Mouse (Mus musculus) stomach, embryonic 15.5 days (tissue): ENCODE measurements around the gene Smok3b. TPM values are rescaled to one million over a fixed set of nuclear protein-coding genes. Genes with fewer than 3 reads are reported as not detected.
A peak's percentile ranks its signal among the peaks of the same experiment; 100 is the strongest.

ENCODE experiments used
- ATAC-seq: fragments of 200-750 bp; cut with Nextera tagmentation; 2 replicates; pipeline ENCODE4 v1.8.0; 2017; ENCODE audit warnings: low read depth, moderate number of reproducible peaks, moderate TSS enrichment; ENCODE audit not compliant: insufficient read depth, low FRiP score
- H3K27ac ChIP-seq: fragments of 300-500 bp; sonication (generic); 2 replicates; pipeline ENCODE4 v1.5.1; 2015; ENCODE audit warnings: mild to moderate bottlenecking, inconsistent platforms
- H3K27me3 ChIP-seq: fragments of 300-500 bp; sonication (generic); replicated peaks from 2 replicates; pipeline ENCODE4 v1.6.1; 2015; ENCODE audit warnings: inconsistent platforms
- H3K36me3 ChIP-seq: fragments of 300-500 bp; sonication (generic); 2 replicates; pipeline ENCODE4 v1.6.1; 2015; ENCODE audit warnings: inconsistent platforms
- H3K4me1 ChIP-seq: fragments of 300-500 bp; sonication (generic); 2 replicates; pipeline ENCODE4 v1.6.1; 2015; ENCODE audit warnings: inconsistent platforms
- H3K4me2 ChIP-seq: fragments of 300-500 bp; sonication (generic); 2 replicates; pipeline ENCODE4 v1.6.1; 2015; ENCODE audit warnings: mild to moderate bottlenecking, inconsistent platforms
- H3K4me3 ChIP-seq: fragments of 300-500 bp; sonication (generic); replicated peaks from 2 replicates; pipeline ENCODE4 v1.5.1; 2015; ENCODE audit warnings: inconsistent platforms
- H3K9ac ChIP-seq: fragments of 300-500 bp; sonication (generic); 2 replicates; pipeline ENCODE4 v1.6.1; 2015; ENCODE audit warnings: inconsistent platforms
- H3K9me3 ChIP-seq: fragments of 300-500 bp; sonication (generic); 2 replicates; pipeline ENCODE4 v1.6.1; 2016; ENCODE audit warnings: inconsistent platforms
- WGBS: fragments of 180-500 bp; shearing (Covaris S2); methylation state at CpG from one replicate; pipeline ENCODE4 v1.1.7; 2015; 5-methylcytosine and 5-hydroxymethylcytosine counted together
- polyA plus RNA-seq: library from polyadenylated mRNA; unstranded; fragments of >200 nt; fragmentation: Nextera tagmentation; extraction: Ambion mirVana; gene quantifications from 2 replicates; pipeline ENCODE4 v1.2.1, GENCODE M21; 2015

The Smok3b gene
- polyA plus RNA-seq, 1 experiment from 2014 or later: not detected

DNA sequence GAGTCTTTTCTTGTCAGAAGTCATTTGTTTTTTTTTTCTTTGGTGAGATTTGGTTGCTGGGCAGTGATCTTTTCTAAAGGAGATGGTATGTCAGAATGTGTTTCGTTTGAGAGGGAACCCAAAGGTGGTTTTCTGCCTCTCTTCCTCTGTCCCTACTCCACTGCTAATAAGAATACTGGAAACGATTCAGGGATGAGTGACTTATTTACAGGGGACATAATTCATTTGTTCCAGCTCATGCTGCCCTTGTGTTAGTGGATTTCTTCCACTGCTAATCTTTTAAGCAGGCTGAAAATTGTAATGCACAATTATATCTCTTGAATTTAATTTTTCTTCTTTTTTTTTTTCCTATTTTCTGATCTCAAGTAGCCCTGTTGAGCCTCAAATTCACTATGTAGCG lies 65.6 kb downstream of the Smok3b start:
- Histone ChIP-seq H3K27me3 (no peaks in the 10 kb centered on the region), H3K9me3 (no peaks in the 10 kb centered on the region), H3K4me3 (no peak overlapping the region), H3K27ac (no peak overlapping the region), H3K4me1 (no peaks in the 10 kb centered on the region), H3K4me2 (peak overlapping the region; percentile 69; the same call in 1 of the 2 replicates), H3K36me3 (no peaks in the 10 kb centered on the region), H3K9ac (no peak overlapping the region)
- no peak for ATAC-seq
- 73% methylated on average over 3 of the region's 3 CpGs for WGBS

- Histone ChIP-seq H3K9me3 (no peaks in the 10 kb centered on the region), H3K36me3 (peaks cover 6% of the 10 kb centered on the region; the same call in 1 of the 2 replicates), H3K27ac (0 out of 2 replicates have a peak overlapping the region, but pooled peaks have one; percentile 27), H3K4me1 (no peaks in the 10 kb centered on the region), H3K27me3 (no peaks in the 10 kb centered on the region), H3K4me3 (no peak overlapping the region), H3K4me2 (peak overlapping the region; percentile 2), H3K9ac (no peak overlapping the region)
- ATAC-seq: no peak
- WGBS: 73% methylated on average over 3 of the region's 3 CpGs
Observed at GRCm38 (mm10) chr5:138088366-138088765, 67.1 kb downstream of the Smok3b start.

- no peaks in the 10 kb centered on the region for H3K9me3 ChIP-seq
- ATAC-seq: peak; percentile 56
- peaks cover 10% of the 10 kb centered on the region for H3K36me3 ChIP-seq
- H3K27me3 ChIP-seq: no peaks in the 10 kb centered on the region
- no peak overlapping the region for H3K4me3 ChIP-seq
- 67% methylated on average over 6 of the region's 6 CpGs for WGBS
- peak overlapping the region; percentile 51; the same call in 1 of the 2 replicates for H3K27ac ChIP-seq
- H3K4me1 ChIP-seq: no peaks in the 10 kb centered on the region
- H3K9ac ChIP-seq: no peak overlapping the region
- peak overlapping the region; percentile 21 for H3K4me2 ChIP-seq
Observed at GRCm38 (mm10) chr5:138089108-138089551, 67.9 kb downstream of the Smok3b start.

GRCm38 (mm10) chr5:138090271-138090670 lies 69.0 kb downstream of the Smok3b start:
- Histone ChIP-seq H3K4me3 (no peak overlapping the region), H3K27ac (no peak overlapping the region), H3K4me1 (no peaks in the 10 kb centered on the region), H3K9me3 (no peaks in the 10 kb centered on the region), H3K27me3 (no peaks in the 10 kb centered on the region), H3K9ac (no peak overlapping the region), H3K36me3 (peaks cover 20% of the 10 kb centered on the region), H3K4me2 (no peak overlapping the region)
- no peak for ATAC-seq
- 71% methylated on average over 3 of the region's 3 CpGs for WGBS

DNA sequence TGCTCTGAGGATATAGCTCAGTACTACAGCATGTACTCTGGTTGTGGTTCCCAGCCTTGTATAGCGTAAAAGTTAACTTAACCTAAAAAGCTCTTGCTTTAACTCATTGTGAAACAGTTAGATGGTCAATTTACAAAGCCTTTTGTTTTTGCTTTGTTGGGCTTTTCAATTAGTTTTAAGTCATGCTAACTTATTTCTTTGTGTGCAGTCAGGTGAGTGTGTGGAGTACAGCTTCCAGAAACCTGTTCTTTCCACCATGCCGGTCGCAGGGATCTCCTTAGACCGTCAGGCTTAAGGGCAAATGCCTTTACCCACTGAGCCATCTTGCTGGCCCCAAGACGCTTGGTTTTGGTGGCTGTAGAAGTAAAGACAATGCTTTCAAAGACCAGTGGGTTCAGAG lies 69.5 kb downstream of the Smok3b start:
- Histone ChIP-seq H3K9me3 (no peaks in the 10 kb centered on the region), H3K4me2 (no peak overlapping the region), H3K4me1 (no peaks in the 10 kb centered on the region), H3K9ac (no peak overlapping the region), H3K36me3 (peaks cover 20% of the 10 kb centered on the region), H3K27ac (no peak overlapping the region), H3K27me3 (no peaks in the 10 kb centered on the region), H3K4me3 (no peak overlapping the region)
- WGBS: 93% methylated on average over 5 of the region's 5 CpGs
- no peak for ATAC-seq

GRCm38 (mm10) chr5:138092771-138093170 lies 71.5 kb downstream of the Smok3b start:
- no peaks in the 10 kb centered on the region for H3K9me3 ChIP-seq
- H3K4me3 ChIP-seq: no peak overlapping the region
- H3K4me1 ChIP-seq: no peaks in the 10 kb centered on the region
- no peak overlapping the region for H3K9ac ChIP-seq
- no peak overlapping the region for H3K4me2 ChIP-seq
- H3K36me3 ChIP-seq: peaks cover 35% of the 10 kb centered on the region
- H3K27ac ChIP-seq: no peak overlapping the region
- WGBS: 88% methylated on average over 4 of the region's 4 CpGs
- H3K27me3 ChIP-seq: no peaks in the 10 kb centered on the region
- no peak for ATAC-seq

- Histone ChIP-seq H3K27me3 (no peaks in the 10 kb centered on the region), H3K27ac (no peak overlapping the region), H3K4me3 (no peak overlapping the region), H3K4me1 (no peaks in the 10 kb centered on the region), H3K9me3 (no peaks in the 10 kb centered on the region), H3K4me2 (no peak overlapping the region), H3K36me3 (peaks cover 52% of the 10 kb centered on the region), H3K9ac (no peak overlapping the region)
- no peak for ATAC-seq
- WGBS: 87% methylated on average over 6 of the region's 6 CpGs
Observed at GRCm38 (mm10) chr5:138094474-138094873, 73.2 kb downstream of the Smok3b start.

Other genes starting within 250 kb of the Smok3b start
- 22.5 and 26.2 TPM in 2 replicates for gene Ppp1r35, start 242.6 kb upstream of the Smok3b start, polyA plus RNA-seq
- 7.5 and 10.4 TPM in 2 replicates for gene Mepce, start 233.8 kb upstream of the Smok3b start, polyA plus RNA-seq
- gene Zcwpw1, start 233.6 kb upstream of the Smok3b start, polyA plus RNA-seq: 18.3 and 20.5 TPM in 2 replicates
- 2.2 and 2.4 TPM in 2 replicates for gene Pilra, start 185.1 kb upstream of the Smok3b start, polyA plus RNA-seq
- 0.89 and 1.6 TPM in 2 replicates for gene Pilrb1, start 163.3 kb upstream of the Smok3b start, polyA plus RNA-seq
- gene Pilrb2, start 149.6 kb upstream of the Smok3b start, polyA plus RNA-seq: 1.4 and 1.6 TPM in 2 replicates
- 9.3 and 10.4 TPM in 2 replicates for gene Cyp3a13, start 99.8 kb upstream of the Smok3b start, polyA plus RNA-seq
- gene Gjc3, start 58.3 kb upstream of the Smok3b start, polyA plus RNA-seq: 0.62 and 0.94 TPM in 2 replicates
- gene Azgp1, start 39.9 kb upstream of the Smok3b start, polyA plus RNA-seq: 0.43 and 0.46 TPM in 2 replicates
- gene Smok3a, start 168 bp upstream of the Smok3b start, polyA plus RNA-seq: not detected in 2 replicates
- gene Smok3c, start 31.8 kb downstream of the Smok3b start, polyA plus RNA-seq: not detected in 2 replicates
- 13.6 and 14.8 TPM in 2 replicates for gene Zkscan1, start 63.7 kb downstream of the Smok3b start, polyA plus RNA-seq
- 46.2 and 48.7 TPM in 2 replicates for gene Zscan21, start 95.5 kb downstream of the Smok3b start, polyA plus RNA-seq
- 17.5 and 18.1 TPM in 2 replicates for gene Zfp113, start 134.3 kb downstream of the Smok3b start, polyA plus RNA-seq
- 270 and 287 TPM in 2 replicates for gene Cops6, start 139.6 kb downstream of the Smok3b start, polyA plus RNA-seq
- 23.4 and 23.9 TPM in 2 replicates for gene Ap4m1, start 150.6 kb downstream of the Smok3b start, polyA plus RNA-seq
- 150 and 155 TPM in 2 replicates for gene Mcm7, start 151.0 kb downstream of the Smok3b start, polyA plus RNA-seq
- 71.3 and 73.7 TPM in 2 replicates for gene Taf6, start 166.0 kb downstream of the Smok3b start, polyA plus RNA-seq
- gene Cnpy4, start 166.1 kb downstream of the Smok3b start, polyA plus RNA-seq: 44.4 and 48.0 TPM in 2 replicates
- 8.1 and 9.4 TPM in 2 replicates for gene Mblac1, start 172.9 kb downstream of the Smok3b start, polyA plus RNA-seq
- gene Nxpe5, start 204.5 kb downstream of the Smok3b start, polyA plus RNA-seq: not detected in 2 replicates
- gene Lamtor4, start 234.1 kb downstream of the Smok3b start, polyA plus RNA-seq: 71.9 and 74.1 TPM in 2 replicates
- gene BC037034, start 242.6 kb downstream of the Smok3b start, polyA plus RNA-seq: 5.5 and 6.1 TPM in 2 replicates